Mouse (Mus musculus) right cerebral cortex, postnatal 4 days (tissue): Measurements from ENCODE around the gene C1ql4.

Experiments
- DNase-seq: peaks from one replicate; pipeline ENCODE4 v3.0.0-alpha.2; 2022

Gene C1ql4

GRCm38 (mm10) chr15:99087253-99088075, at the start of gene C1ql4:
C1ql4 (minus strand) TSS chr15:99087817.
- no peak for DNase-seq

GRCm38 (mm10) chr15:99129956-99130910, 42.6 kb upstream of the C1ql4 start:
- DNase-seq = no peak

GRCm38 (mm10) chr15:99129441-99129840, 41.8 kb upstream of the C1ql4 start:
- no peak for DNase-seq

GRCm38 (mm10) chr15:99127851-99128522, 40.4 kb upstream of the C1ql4 start:
- DNase-seq = no peak

- no peak for DNase-seq
Observed at GRCm38 (mm10) chr15:99126816-99127365, 39.3 kb upstream of the C1ql4 start.

- peak; percentile 88 for DNase-seq
Observed at GRCm38 (mm10) chr15:99126081-99126815, 38.6 kb upstream of the C1ql4 start.

GRCm38 (mm10) chr15:99125711-99126080, 38.1 kb upstream of the C1ql4 start, which contains the start of gene Spats2:
Spats2 (plus strand) TSS chr15:99125916.
- no peak for DNase-seq

- no peak for DNase-seq
Observed at GRCm38 (mm10) chr15:99122642-99123041, 35.0 kb upstream of the C1ql4 start.

- no peak for DNase-seq
Observed at GRCm38 (mm10) chr15:99120814-99121213, 33.2 kb upstream of the C1ql4 start.

- no peak for DNase-seq
Observed at GRCm38 (mm10) chr15:99116539-99116938, 28.9 kb upstream of the C1ql4 start.

GRCm38 (mm10) chr15:99115065-99115423, 27.4 kb upstream of the C1ql4 start:
- DNase-seq = no peak

- no peak for DNase-seq
Observed at GRCm38 (mm10) chr15:99114312-99115064, 26.9 kb upstream of the C1ql4 start.

- DNase-seq = no peak
Observed at GRCm38 (mm10) chr15:99113396-99113975, 25.9 kb upstream of the C1ql4 start.

- no peak for DNase-seq
Observed at GRCm38 (mm10) chr15:99112843-99113395, 25.3 kb upstream of the C1ql4 start.

GRCm38 (mm10) chr15:99111809-99112208, 24.2 kb upstream of the C1ql4 start:
- DNase-seq = no peak

GRCm38 (mm10) chr15:99111139-99111538, 23.5 kb upstream of the C1ql4 start:
- DNase-seq = no peak

GRCm38 (mm10) chr15:99107866-99108265, 20.2 kb upstream of the C1ql4 start:
- no peak for DNase-seq

GRCm38 (mm10) chr15:99105238-99105637, 17.6 kb upstream of the C1ql4 start:
- no peak for DNase-seq

- DNase-seq = no peak
Observed at GRCm38 (mm10) chr15:99099984-99100383, 12.4 kb upstream of the C1ql4 start.

- peak; percentile 71 for DNase-seq
Observed at GRCm38 (mm10) chr15:99099139-99099556, 11.5 kb upstream of the C1ql4 start.

- DNase-seq = no peak
Observed at GRCm38 (mm10) chr15:99098493-99098861, 10.9 kb upstream of the C1ql4 start.
